Mouse (Mus musculus) bone marrow macrophage, adult 2 months (primary cell): Measurements from ENCODE around the gene Trat1.

Experiments used
- CTCF ChIP-seq: IDR thresholded peaks from 2 replicates; pipeline ENCODE4 v1.5.1; 2012; ENCODE audit warnings: low read depth, mild to moderate bottlenecking, low read length, moderate library complexity
- POLR2A ChIP-seq: IDR thresholded peaks from 2 replicates; pipeline ENCODE4 v1.6.1; 2012; ENCODE audit warnings: mild to moderate bottlenecking, low read depth, low read length, borderline replicate concordance

DNA sequence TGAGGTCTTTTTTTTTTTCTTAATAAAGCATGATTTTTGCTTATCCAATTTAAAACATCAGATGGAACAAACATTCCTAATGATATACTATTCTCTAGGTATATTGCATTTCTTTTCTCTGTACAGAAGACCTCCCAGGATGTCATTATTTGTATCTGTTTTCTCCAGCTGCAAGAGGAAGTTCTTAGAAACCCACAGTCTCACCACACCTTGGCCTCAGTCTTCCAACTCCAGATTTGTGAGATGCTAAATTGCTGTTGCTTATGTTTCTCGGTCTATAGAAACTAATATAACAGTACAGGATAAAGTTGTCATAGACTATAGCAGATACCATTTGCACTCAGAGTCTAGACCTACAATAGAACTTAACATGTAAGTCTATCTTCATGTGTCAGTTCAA, 34.7 kb upstream of the Trat1 start:
- TF ChIP-seq POLR2A (no peak), CTCF (no peak)
